Mouse (Mus musculus): ENCODE measurements around the gene Tenm2. TPM values are rescaled to one million over a fixed set of nuclear protein-coding genes. Genes with fewer than 3 reads are reported as not detected.
A peak's percentile ranks its signal among the peaks of the same experiment; 100 is the strongest.

The Tenm2 gene
- polyA plus RNA-seq, 1 experiment from 2014 or later, result 0.80 TPM

GRCm38 (mm10) chr11:36056525-36056924 is 1179.2 kb downstream of the Tenm2 start:
- no peaks in the 10 kb centered on the region for H3K9me3 ChIP-seq (replicated peaks; ENCODE audit: low read length)
- 90% methylated on average over 11 of the region's 11 CpGs for WGBS
- no peak overlapping the region for H3K27ac ChIP-seq
- no peaks in the 10 kb centered on the region for H3K36me3 ChIP-seq (ENCODE audit: insufficient read depth, low read length)
- H3K9ac ChIP-seq (ENCODE audit: low read depth, low read length), result no peak overlapping the region
- TF ChIP-seq CTCF (IDR thresholded peaks at IDR 0.05; ENCODE audit: low read depth), result no peak
- H3K4me2 ChIP-seq (ENCODE audit: low read length), result no peak overlapping the region
- no peaks in the 10 kb centered on the region for H3K27me3 ChIP-seq (ENCODE audit: insufficient read depth, low read length)
- no peak for ATAC-seq (replicated peaks; ENCODE audit: low FRiP score, low read depth)
- no peak for DNase-seq (ENCODE audit: low spot score)
- H3K4me3 ChIP-seq (replicated peaks; ENCODE audit: low read depth, low read length), result no peak overlapping the region
- no peaks in the 10 kb centered on the region for H3K4me1 ChIP-seq (replicated peaks; ENCODE audit: insufficient read depth, low read length)

DNA sequence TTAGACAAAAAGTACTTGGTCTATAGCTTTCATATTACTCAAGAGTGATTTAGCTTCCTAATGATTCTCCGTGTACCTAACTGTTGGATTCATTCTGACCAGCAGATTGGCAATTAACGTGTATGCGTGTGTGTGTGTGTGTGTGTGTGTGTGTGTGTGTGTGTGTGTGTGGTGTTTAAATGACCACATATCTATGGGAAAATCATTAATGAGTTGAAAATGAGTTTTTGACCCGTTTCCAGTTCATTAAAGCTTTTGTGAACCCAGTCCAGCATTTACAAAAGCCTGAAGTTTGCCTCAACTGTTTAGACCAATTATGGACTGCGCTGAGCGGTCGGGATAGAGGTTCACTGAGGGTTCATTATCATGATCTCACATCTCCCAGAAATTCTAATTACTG is 1181.4 kb downstream of the Tenm2 start:
- Histone ChIP-seq H3K4me2 (ENCODE audit: low read length) (no peak overlapping the region), H3K4me3 (replicated peaks; ENCODE audit: low read depth, low read length) (no peak overlapping the region), H3K27ac (no peak overlapping the region), H3K9ac (ENCODE audit: low read depth, low read length) (no peak overlapping the region), H3K36me3 (ENCODE audit: insufficient read depth, low read length) (no peaks in the 10 kb centered on the region), H3K4me1 (replicated peaks; ENCODE audit: insufficient read depth, low read length) (no peaks in the 10 kb centered on the region), H3K27me3 (ENCODE audit: insufficient read depth, low read length) (no peaks in the 10 kb centered on the region), H3K9me3 (replicated peaks; ENCODE audit: low read length) (no peaks in the 10 kb centered on the region)
- WGBS, result 79% methylated on average over 7 of the region's 7 CpGs
- DNase-seq (ENCODE audit: low spot score), result no peak
- no peak for ATAC-seq (replicated peaks; ENCODE audit: low FRiP score, low read depth)
- no peak for TF ChIP-seq CTCF (IDR thresholded peaks at IDR 0.05; ENCODE audit: low read depth)

GRCm38 (mm10) chr11:36053457-36053856 is 1182.3 kb downstream of the Tenm2 start:
- no peak for TF ChIP-seq CTCF (IDR thresholded peaks at IDR 0.05; ENCODE audit: low read depth)
- no peak overlapping the region for H3K9ac ChIP-seq (ENCODE audit: low read depth, low read length)
- H3K27ac ChIP-seq, result no peak overlapping the region
- ATAC-seq (replicated peaks; ENCODE audit: low FRiP score, low read depth) (no peak), DNase-seq (ENCODE audit: low spot score) (no peak)
- no peaks in the 10 kb centered on the region for H3K27me3 ChIP-seq (ENCODE audit: insufficient read depth, low read length)
- H3K9me3 ChIP-seq (replicated peaks; ENCODE audit: low read length), result no peaks in the 10 kb centered on the region
- no peak overlapping the region for H3K4me3 ChIP-seq (replicated peaks; ENCODE audit: low read depth, low read length)
- H3K4me1 ChIP-seq (replicated peaks; ENCODE audit: insufficient read depth, low read length), result no peaks in the 10 kb centered on the region
- no peaks in the 10 kb centered on the region for H3K36me3 ChIP-seq (ENCODE audit: insufficient read depth, low read length)
- 61% methylated on average over 4 of the region's 4 CpGs for WGBS
- no peak overlapping the region for H3K4me2 ChIP-seq (ENCODE audit: low read length)

DNA sequence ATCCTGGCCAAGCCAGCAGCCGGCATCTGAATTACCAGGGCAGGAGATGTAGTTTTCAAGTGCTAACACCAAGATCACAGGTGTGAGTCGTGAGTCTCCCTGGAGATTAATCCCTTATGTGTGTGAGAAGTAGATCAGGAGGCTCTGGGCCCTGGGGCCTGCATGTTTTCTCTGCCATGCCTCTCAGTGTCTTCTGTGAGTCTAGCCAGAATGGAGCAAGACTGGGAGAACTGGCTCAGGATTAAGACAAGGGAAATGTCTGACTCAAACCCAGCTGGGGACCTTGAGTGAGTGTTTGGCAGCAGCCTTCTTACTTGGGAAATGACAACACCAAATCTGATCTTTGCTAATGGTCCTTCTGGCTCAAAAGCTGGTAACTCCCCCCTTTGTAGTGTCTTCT is 1183.2 kb downstream of the Tenm2 start:
- TF ChIP-seq CTCF (IDR thresholded peaks at IDR 0.05; ENCODE audit: low read depth), result no peak
- Histone ChIP-seq H3K4me1 (replicated peaks; ENCODE audit: insufficient read depth, low read length) (no peaks in the 10 kb centered on the region), H3K4me2 (ENCODE audit: low read length) (no peak overlapping the region), H3K27ac (no peak overlapping the region), H3K4me3 (replicated peaks; ENCODE audit: low read depth, low read length) (no peak overlapping the region), H3K9me3 (replicated peaks; ENCODE audit: low read length) (no peaks in the 10 kb centered on the region), H3K27me3 (ENCODE audit: insufficient read depth, low read length) (no peaks in the 10 kb centered on the region), H3K36me3 (ENCODE audit: insufficient read depth, low read length) (no peaks in the 10 kb centered on the region), H3K9ac (ENCODE audit: low read depth, low read length) (no peak overlapping the region)
- no peak for DNase-seq (ENCODE audit: low spot score)
- WGBS, result 74% methylated on average over 2 of the region's 2 CpGs
- no peak for ATAC-seq (replicated peaks; ENCODE audit: low FRiP score, low read depth)

- no peaks in the 10 kb centered on the region for H3K9me3 ChIP-seq (replicated peaks; ENCODE audit: low read length)
- H3K27ac ChIP-seq, result no peak overlapping the region
- 95% methylated on average over 1 of the region's 1 CpGs for WGBS
- H3K27me3 ChIP-seq (ENCODE audit: insufficient read depth, low read length), result no peaks in the 10 kb centered on the region
- no peak for TF ChIP-seq CTCF (IDR thresholded peaks at IDR 0.05; ENCODE audit: low read depth)
- DNase-seq (ENCODE audit: low spot score) (no peak), ATAC-seq (replicated peaks; ENCODE audit: low FRiP score, low read depth) (no peak)
- no peak overlapping the region for H3K9ac ChIP-seq (ENCODE audit: low read depth, low read length)
- H3K4me1 ChIP-seq (replicated peaks; ENCODE audit: insufficient read depth, low read length), result no peaks in the 10 kb centered on the region
- H3K4me2 ChIP-seq (ENCODE audit: low read length), result no peak overlapping the region
- H3K36me3 ChIP-seq (ENCODE audit: insufficient read depth, low read length), result no peaks in the 10 kb centered on the region
- H3K4me3 ChIP-seq (replicated peaks; ENCODE audit: low read depth, low read length), result no peak overlapping the region
Measured at GRCm38 (mm10) chr11:36052091-36052490, 1183.7 kb downstream of the Tenm2 start.

- Histone ChIP-seq H3K4me3 (replicated peaks; ENCODE audit: low read depth, low read length) (no peak overlapping the region), H3K9me3 (replicated peaks; ENCODE audit: low read length) (no peaks in the 10 kb centered on the region), H3K9ac (ENCODE audit: low read depth, low read length) (no peak overlapping the region), H3K4me2 (ENCODE audit: low read length) (no peak overlapping the region), H3K36me3 (ENCODE audit: insufficient read depth, low read length) (no peaks in the 10 kb centered on the region), H3K27ac (no peak overlapping the region), H3K27me3 (ENCODE audit: insufficient read depth, low read length) (no peaks in the 10 kb centered on the region), H3K4me1 (replicated peaks; ENCODE audit: insufficient read depth, low read length) (no peaks in the 10 kb centered on the region)
- TF ChIP-seq CTCF (IDR thresholded peaks at IDR 0.05; ENCODE audit: low read depth), result no peak
- 29% methylated on average over 5 of the region's 5 CpGs for WGBS
- no peak for DNase-seq (ENCODE audit: low spot score)
- ATAC-seq (replicated peaks; ENCODE audit: low FRiP score, low read depth), result no peak
Measured at GRCm38 (mm10) chr11:36049547-36049946, 1186.2 kb downstream of the Tenm2 start.

- WGBS, result under 1% methylated on average over 13 of the region's 13 CpGs
- Histone ChIP-seq H3K4me3 (replicated peaks; ENCODE audit: low read depth, low read length) (peak overlapping the region; percentile 34), H3K27ac (no peak overlapping the region), H3K4me1 (replicated peaks; ENCODE audit: insufficient read depth, low read length) (no peaks in the 10 kb centered on the region), H3K36me3 (ENCODE audit: insufficient read depth, low read length) (no peaks in the 10 kb centered on the region), H3K4me2 (ENCODE audit: low read length) (peak overlapping the region; percentile 56), H3K27me3 (ENCODE audit: insufficient read depth, low read length) (no peaks in the 10 kb centered on the region), H3K9ac (ENCODE audit: low read depth, low read length) (no peak overlapping the region), H3K9me3 (replicated peaks; ENCODE audit: low read length) (no peaks in the 10 kb centered on the region)
- TF ChIP-seq CTCF (IDR thresholded peaks at IDR 0.05; ENCODE audit: low read depth), result peak; percentile 98
- peak; percentile 85 for DNase-seq (ENCODE audit: low spot score)
- peak; percentile 59; the same call in 1 of the 2 replicates for ATAC-seq (replicated peaks; ENCODE audit: low FRiP score, low read depth)
Measured at GRCm38 (mm10) chr11:36045681-36046276, 1190.0 kb downstream of the Tenm2 start.

All from kidney, postnatal 0 days (tissue).